Mouse (Mus musculus) frontal cortex, adult 2 months (tissue): ENCODE data around the gene Zc3h18. TPM values are rescaled to one million over a fixed set of nuclear protein-coding genes. Genes with fewer than 3 reads are reported as not detected.
A peak's percentile ranks its signal among the peaks of the same experiment; 100 is the strongest.

Experiments used
- DNase-seq, 2 experiments: peaks; one replicate each; pipeline ENCODE4 v3.0.0; 2022; ENCODE audit warnings: low spot score in 1 of 2; ENCODE audit errors: extremely low spot score in 1 of 2
- polyA plus RNA-seq: library from polyadenylated mRNA; depleted of rRNA; stranded (reverse); fragments of >200 nt; gene quantifications from 2 replicates; pipeline ENCODE4 v1.2.3, GENCODE M21; 2012

Zc3h18 gene
- polyA plus RNA-seq, 1 experiment = 35.1 TPM

DNA sequence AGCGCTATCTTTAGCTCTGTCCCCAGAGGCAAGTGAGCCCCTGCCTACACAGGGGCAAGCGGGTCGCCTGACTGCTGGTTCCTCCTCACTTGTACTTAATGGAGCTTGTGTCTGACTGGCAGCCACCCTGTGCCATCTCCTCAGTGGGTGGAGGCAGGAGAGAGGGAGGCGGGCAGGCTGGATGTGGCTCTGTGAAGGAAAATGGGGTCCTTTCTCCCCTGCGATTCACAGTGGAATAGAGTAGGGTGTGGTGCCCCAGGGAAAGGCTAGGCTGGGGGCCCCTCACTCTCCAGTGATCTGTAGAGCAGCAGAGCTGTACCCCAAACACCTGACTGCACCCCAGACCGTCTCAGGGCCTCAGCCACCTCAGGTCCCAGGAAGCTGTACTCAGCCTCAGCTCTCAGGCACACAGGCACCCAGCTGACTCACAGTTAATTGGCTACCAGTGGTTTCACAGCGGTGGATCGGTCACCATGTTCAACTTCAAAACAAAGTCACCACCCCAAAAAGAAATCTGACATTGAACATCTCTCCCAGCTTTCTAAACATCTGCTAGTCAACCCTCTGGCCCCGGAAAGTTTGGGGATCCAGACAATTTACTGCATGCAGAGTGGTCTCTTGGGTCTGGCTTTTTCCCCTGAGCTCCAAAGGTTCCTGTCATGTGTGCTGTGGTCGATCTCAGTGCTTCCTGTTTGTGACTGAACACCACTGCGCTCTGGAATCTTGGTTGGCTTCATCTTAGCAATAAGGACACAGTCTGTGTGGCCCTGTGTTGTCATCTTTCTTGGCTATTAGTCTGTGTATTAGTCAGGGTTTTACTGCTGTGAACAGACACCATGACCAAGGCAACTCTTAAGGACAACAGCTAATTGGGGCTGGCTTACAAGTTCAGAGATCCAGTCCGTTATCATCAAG lies 31.0 kb upstream of the Zc3h18 start:
- DNase-seq = no peak

DNA sequence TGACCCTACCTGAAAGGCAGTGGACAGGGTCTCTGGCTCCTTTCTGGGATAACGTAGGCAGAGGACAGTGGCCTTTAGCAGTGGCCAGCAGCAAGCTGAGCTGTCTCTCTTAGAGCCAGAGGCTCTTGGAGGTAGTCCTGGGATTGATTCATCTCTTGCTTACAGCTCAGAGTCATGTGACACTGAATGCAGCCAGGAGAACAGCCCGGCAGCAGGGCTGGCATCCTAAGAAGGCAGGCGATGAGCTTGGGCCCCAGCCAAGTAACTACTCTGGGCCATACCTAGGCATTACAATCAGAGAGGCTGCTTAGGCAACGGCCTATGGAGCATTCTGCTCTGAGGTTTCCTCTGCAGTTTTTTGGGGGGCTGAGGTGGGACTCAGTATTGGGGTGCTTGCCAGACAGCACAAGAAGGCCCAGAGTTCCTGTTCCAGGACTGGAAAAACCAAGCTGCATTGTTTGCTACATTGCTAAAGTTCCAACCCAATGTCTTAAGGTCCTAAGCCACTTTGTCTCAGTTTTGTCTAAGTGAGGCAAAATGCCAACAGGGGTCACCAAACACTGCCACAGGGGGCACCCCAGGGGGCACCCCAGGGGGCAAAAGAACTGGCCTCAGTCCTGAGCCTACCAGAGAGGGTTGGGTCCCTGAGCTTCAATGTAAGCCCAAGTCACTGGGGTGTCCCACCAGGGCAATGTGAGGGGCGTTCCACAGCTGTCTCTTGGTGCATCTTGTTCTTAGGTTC lies 28.4 kb upstream of the Zc3h18 start:
- peak; percentile 61 to 79 for DNase-seq

DNA sequence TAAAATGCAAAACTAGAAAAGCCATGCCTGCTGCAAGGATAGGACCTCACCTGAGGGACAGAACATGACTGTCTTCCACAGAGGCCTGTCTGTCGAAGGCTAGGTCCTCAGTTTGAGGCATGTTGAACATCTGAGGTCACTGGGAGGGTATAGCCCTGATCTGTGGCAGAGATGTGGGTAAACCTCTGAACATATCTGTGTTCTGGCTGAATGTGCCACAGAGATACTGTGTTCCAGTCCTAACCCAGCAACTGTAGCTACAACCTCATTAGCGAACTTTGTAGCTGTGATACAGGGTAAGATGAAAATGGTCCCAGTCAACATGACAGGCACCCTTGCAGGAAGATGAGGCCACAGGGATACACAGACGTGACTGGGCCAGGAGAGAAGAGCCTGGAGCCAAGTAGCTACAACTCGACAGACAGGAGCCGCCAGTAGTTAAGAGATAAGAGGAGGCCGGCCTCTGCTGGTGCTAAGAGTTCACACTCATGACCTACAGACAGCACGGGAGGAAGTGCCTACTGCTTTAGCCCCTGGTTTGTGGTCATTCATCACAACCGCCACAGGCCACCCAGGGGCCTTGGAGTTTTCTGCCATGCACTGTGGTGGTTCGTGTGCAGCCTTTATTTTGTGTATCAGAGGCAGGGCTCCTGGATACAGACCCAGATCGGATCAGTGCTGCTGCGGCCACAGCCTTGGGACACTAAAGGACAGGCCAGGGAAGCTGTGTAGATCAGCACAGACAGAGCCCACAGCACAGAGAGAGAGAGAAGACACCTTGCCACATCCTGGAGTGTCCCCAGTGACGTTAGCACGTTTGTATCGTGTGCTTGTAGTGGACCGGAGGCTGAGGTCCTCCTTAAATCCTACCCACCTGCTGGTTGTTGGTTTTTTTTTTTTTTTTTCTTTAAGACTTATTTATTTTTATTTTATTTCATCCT lies 26.8 kb upstream of the Zc3h18 start:
- no peak for DNase-seq

DNA sequence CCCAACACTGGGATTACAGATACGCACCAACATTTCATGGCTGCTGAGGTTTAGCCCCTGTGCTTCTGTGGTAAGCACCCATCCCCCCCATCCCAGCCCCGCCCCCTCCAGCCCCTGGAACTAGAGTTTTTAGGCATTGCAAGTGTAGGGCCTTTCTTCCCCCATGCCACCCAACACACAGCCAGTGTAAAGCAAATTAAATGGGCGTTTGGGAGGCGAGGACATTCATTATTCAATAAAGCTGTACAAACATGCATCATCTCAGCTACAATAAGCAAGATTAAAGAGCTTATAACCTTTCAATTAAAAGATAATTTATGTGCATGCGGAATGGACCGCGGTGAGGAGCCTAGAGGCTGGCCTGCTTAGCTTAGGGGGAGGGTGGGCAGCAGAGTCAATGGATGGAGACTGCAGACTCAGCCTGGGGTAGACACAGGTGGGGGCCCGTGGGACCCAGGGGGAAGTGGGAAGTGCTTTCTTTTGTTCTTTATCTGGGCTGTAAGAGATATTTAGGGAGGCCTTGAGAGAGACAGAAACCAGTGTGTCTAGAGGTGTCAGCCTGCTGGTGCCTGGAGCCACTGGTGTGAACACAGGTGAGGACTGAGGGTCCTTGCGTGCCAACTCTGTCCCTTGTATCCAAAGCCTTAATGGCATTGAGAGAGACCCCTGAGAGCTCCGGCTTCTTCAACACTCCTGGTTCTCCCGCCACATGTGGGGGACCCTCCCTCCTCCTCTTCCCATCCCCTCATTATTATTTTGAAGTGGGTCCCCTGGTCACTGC lies 25.9 kb upstream of the Zc3h18 start:
- no peak for DNase-seq

DNA sequence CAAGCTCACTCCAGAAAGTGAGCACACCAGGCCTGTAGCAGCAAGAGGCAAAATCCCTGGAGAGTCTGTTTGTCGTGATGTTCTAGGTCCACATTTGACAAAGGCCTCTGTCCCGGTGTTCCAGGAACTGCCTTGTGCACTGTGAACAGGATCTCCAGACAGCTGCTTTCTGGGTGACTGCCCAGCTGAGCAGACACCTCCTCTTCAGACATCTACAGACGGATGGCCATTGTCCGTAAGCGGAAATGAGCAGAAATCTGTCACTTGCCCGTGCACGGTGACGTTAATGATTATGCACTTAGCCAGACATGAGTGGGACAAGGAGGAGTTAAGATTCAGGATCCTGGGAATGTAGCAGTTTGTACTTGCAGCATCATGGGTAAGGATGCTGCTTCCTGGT lies 22.3 kb upstream of the Zc3h18 start:
- DNase-seq = no peak

DNA sequence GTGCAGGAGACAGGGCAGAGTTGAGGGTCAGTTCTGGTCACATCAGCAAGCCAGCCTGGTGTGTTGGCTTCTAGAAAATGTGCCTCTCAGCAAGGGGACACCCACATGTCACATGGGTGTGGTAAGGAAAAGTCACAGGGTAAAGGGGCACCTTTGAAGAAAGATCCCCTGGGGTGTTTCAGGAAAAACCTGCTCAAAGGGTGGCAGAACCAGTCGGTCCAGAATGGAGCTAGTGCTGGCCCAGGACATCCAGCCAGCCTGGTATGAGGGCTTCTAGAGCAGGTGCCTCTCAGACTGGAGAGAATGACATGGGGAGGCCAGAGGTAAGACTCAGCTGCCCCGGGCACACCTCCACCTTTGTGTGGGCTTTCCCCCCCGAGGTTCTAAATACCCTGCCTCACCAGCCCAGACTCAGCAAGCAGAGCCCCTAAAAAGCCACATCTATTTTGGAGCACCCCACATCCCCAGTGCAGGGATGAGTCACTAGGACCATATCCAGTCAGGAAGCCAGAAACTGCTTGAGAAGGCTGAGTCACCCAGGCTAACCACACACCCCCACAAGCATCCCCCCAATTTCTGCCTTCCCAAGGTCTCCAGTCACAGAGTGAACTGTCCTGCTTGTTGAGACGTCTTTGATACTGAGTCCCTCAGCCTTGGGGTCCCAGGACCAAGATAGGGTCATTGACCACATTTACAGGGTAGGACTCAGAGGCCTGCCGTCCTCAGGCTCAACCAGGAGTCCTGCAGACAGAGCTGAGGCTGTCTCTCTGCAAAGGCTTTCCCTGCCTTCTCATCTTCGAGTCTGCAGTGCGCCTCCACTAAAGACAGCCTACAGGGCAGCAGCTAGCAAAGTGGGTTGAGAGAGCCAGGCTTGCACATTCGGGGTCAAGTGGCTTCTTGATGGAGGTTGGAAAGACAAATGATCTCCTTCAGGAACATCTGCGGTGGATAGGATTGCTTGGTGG lies 20.5 kb upstream of the Zc3h18 start:
- DNase-seq = peak; percentile 80 to 84

DNA sequence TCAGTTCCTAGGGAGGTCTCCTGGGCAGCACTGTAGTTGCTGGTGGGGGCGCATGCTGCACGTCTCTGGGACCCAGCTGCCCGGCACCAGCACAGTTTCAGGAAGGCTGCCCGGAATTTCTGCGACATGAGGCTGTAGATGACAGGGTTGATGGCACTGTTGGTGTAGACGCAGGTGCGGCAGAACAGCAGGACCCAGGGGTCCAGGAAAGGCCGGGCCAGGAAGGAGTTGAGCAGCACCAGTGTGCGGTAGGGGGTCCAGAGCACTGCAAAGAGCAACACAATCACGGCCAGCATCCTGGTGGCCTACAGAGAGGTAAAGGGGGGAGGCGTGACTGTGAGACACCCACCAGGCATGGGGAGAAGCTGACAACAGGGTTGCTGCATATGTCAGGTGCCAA lies 19.2 kb upstream of the Zc3h18 start:
- DNase-seq = no peak

DNA sequence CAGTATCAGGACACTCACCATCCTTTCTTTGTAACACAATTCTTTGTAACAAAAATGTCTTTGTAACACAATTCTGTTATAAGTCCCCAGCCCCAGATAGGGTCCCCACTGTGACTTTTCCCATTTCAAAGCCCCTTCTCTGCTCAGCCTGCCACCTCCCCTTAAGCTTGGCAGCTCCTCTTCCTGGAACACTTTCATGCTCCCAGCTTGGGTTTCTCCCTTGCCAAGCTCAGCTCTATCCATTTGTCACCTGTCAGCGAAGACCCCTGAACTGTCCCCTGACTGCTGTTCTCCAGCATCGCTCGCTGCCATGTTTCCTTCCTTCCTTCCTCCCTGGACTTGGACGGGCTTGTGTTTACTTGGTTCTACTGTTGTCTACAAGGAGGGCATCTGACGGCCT lies 18.8 kb upstream of the Zc3h18 start:
- no peak for DNase-seq

DNA sequence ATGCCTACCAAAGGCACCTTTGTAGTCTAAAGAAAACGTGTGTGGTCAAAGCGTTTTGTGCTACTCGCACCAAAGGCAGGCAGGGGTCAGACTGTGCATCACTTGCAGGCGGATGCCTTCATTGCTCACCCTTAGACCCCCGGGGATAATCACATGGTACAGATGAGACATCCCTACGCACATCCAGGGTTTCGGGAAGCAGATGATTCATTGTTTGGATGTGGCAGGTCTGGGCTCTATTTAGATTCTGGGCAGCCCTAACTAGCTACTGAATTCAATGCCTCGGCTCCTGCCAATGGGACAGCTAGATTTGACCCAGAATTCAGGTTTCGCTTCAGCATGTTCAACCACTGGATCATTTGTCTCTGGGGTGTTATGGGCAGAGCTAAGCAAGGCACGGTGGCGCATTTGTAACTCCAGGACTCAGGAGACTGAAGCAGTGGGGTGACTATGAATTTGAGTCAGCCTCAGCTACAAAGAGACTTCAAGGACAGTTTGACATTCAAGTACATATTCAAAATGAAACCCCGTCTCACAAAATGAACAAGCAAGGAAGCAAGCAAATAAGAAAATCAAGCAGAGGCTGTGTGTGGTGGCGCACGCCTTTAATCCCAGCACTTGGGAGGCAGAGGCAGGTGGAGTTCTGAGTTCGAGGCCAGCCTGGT lies 17.2 kb upstream of the Zc3h18 start:
- peak in 1 of 2 experiments; percentile 29 for DNase-seq

DNA sequence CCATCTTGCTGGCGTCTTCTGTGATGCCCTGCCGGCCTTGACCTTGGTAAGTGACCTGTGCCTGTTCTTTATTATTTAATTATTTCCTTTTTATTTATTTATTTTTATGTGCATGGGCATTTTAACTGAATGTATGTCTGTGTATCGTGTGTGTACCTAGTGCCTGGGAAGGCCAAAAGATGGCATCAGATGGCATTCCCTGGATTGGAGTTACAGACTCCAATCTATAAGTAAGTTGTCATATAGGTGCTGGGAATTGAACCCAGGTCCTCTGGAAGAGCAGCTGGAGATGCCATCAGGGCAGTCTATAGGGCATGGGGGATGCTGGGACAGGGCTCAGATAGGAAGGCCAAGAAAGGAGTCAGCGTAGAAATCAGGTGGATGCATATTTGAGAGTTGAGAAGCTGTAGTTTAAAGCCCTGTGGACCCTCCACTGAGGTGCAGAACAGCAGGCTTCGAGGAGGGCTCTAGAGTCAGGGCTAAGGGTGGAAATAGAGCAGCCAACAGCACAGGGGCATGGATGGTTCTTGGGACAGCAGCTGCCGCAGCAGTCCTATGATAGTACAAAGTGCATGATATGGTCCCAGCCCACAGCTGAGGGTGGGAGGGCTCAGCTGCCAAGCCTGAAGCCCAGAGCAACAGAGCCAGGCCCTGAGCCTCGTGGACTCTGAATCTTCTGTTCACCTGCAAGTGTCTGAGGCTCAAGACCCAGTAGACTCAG lies 15.6 kb upstream of the Zc3h18 start, which contains the start of gene Trhr2:
Trhr2 (minus strand) TSS at position 51 of the 721 bp plus-strand sequence.
- DNase-seq = no peak

DNA sequence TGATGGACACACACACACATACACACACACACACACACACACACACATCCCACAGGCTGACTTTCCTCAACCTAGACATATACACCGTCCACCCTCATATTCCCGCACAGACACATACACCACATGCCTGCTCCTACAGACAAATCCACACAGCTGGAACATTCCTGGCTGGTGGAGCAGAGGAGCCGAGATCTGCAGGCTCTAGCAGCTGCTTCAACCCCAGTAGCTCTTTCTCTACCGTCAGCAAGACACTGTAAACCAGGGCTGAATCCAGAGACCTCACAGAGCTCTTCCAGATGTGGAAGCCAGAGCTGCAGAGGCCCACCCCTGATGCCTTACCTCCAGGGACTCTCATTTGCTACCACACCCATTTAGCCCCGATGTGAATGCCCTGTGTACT lies 14.1 kb upstream of the Zc3h18 start:
- no peak for DNase-seq

DNA sequence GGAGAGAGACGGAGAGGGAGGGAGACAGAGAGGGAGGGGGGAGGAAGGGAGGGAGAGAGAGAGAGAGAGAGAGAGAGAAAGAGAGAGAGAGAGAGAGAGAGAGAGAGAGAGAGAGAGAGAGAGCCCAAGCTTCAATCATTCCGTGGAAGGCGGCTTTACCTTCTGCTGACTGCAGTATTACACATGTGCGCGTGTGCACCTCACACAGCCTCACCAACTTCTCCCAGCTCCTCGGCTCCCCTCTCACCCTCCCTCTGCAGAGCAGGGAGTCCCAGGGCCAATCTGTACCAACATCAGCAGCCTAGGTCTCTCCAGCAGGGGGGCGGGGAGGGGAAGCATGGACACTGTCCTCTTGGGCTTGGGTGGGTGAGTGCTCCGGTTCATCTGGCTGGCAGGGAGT lies 13.4 kb upstream of the Zc3h18 start:
- no peak for DNase-seq

DNA sequence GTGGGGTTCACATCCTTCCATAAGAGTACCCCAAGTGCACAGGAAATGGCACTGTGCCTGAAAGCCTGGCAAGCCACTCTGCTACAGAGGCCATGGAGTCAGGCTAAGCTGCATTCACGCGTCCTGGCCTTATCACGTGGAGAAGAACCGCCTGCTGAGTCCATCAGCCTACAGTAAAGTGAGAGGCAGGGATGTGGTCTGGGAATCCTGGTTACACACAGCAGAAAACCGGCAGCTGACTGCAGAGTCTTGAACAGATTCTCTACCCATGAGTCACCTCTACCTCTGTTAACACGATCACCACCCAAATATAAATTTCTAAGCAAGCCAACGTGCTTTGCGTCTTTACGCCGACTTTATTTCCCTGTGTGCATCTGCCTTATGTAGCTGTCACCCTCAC lies 7.9 kb upstream of the Zc3h18 start:
- DNase-seq = no peak

DNA sequence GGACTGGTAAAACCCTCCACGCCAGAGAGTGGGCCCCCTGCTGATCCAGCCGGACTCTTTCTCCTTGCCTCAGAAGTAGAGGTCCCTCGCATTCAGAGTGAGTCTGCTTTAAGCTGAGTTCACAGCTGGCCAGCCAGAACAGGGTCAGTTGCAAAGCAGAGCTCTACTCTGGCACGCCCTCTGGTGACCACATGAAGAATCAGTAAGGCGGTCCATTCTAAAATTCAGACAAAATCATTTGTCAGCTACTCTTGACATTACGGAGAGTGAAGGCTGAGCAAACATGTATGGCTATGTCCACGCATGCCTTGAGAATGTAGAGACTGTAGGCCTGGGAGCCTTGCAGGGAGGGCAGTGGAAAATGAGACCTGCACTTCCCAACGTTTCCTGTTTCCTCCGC lies 6.7 kb upstream of the Zc3h18 start:
- DNase-seq = peak in 1 of 2 experiments; percentile 78

DNA sequence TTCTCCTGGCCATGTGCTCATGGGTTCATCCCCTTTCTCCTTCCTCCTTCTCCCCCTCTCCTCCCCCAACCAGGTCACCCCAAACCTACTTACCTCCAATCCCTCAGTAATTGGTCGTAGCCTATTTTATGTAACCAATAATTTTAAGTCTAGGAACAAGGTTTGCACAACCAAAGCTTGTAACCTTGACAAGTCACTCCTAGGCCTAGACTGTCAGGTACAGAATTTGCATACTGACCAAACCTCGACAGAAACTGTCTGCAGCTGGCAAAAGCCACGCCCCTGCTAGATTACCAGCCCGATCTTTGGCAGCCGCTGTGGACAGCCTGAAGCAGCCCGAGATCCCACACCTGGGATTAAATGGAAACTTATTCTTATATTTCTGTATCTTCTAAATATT lies 4.7 kb upstream of the Zc3h18 start:
- DNase-seq = no peak

DNA sequence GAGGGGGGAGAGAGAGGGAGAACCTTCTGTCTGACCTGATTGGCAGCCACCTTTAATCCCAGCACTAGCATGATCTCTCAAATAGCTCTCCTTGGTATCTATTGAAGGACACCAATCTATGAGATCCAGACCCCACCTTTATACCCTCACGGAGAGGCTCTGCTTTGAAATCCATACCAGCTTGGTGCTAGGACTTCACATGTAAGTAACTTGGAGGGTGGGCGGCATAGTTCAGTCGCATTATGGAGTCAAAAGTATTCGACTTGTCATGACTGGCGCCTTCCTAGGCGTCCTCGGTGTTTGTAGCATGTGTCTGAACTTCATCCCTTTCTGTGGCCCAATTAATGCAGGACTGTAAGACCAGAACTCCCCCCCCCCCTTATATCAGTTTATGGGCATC lies 1.1 kb upstream of the Zc3h18 start:
- DNase-seq = no peak

DNA sequence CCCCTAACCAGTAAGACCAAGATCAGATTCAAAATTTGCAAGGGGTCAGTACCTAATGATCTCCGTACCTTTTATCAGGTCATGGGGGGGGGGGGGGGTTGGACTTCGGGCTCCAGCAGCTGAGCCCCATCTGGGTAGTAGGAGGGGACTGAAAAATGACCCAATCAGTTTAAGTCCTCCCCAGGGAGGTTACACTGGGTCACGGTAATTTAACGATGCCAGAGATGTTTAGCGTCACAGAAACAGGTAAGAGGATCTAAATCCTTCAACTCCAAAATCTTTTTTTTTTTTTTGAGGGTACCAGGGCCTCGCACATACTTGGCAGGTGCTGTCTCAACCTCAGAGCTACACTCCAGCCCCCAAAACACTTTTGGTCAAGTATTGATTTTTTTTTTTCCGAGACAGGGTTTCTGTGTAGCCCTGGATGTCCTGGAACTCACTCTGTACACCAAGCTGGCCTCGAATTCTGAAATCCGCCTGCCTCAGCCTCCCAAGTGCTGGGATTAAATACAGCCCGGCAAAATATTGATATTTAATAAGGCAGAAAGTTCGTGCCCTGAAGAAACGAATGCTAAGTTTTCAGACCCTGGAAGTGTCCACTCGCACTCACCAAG lies 551 bp upstream of the Zc3h18 start:
- no peak for DNase-seq
